Mouse (Mus musculus): ENCODE measurements around the gene Plcz1.

The Plcz1 gene

GRCm38 (mm10) chr6:139947106-139947879 lies 94.0 kb downstream of the Plcz1 start:
- no peak for DNase-seq

Measured in right cerebral cortex, postnatal 4 days (tissue).